Mouse (Mus musculus) CH12.LX (cell line): ENCODE measurements around the gene Gstm5. TPM values are rescaled to one million over a fixed set of nuclear protein-coding genes. Genes with fewer than 3 reads are reported as not detected.

Experiments
- DNase-seq: peaks from one replicate; pipeline ENCODE4 v3.0.0-alpha.2; 2013; ENCODE audit errors: extremely low read depth
- H3K27ac ChIP-seq: 2 replicates; pipeline ENCODE4 v1.5.1; 2012; ENCODE audit warnings: low read depth, mild to moderate bottlenecking, control low read depth, moderate library complexity; ENCODE audit not compliant: insufficient read depth
- H3K27me3 ChIP-seq: replicated peaks from 2 replicates; pipeline ENCODE3; 2012; ENCODE audit warnings: inconsistent platforms
- H3K36me3 ChIP-seq, 2 experiments: replicated peaks in 1 of 2; 2 replicates each; pipeline versions ENCODE3 to v1.6.1; 2012; ENCODE audit warnings: inconsistent platforms in 1 of 2, low read length in 1 of 2, mild to moderate bottlenecking in 1 of 2, mixed read lengths in 1 of 2, moderate library complexity in 1 of 2; ENCODE audit not compliant: control insufficient read depth in 1 of 2, insufficient read depth in 1 of 2
- H3K4me1 ChIP-seq, 2 experiments: 2 replicates each; pipeline ENCODE4 v1.6.1; 2012; ENCODE audit warnings: inconsistent platforms in 1 of 2, moderate library complexity in 1 of 2; ENCODE audit not compliant: insufficient read depth in 2 of 2, control insufficient read depth in 1 of 2
- H3K4me2 ChIP-seq: 2 replicates; pipeline ENCODE4 v1.6.1; 2012; ENCODE audit warnings: low read depth, mild to moderate bottlenecking, control low read depth; ENCODE audit not compliant: poor library complexity, insufficient read depth, severe bottlenecking
- H3K4me3 ChIP-seq, 3 experiments: fragments of 150-350 bp in 1 of 3; sonication (generic) in 1 of 3; replicated peaks in 1 of 3; 2 replicates each; pipeline versions ENCODE3 to v1.5.1; 2011 to 2012; ENCODE audit warnings: low read depth in 2 of 3, low read length in 2 of 3, mild to moderate bottlenecking in 2 of 3, moderate library complexity in 2 of 3, control low read depth in 1 of 3, improper control_type of control experiment in 1 of 3, inconsistent platforms in 1 of 3, mixed read lengths in 1 of 3; ENCODE audit not compliant: poor library complexity in 1 of 3
- H3K79me2 ChIP-seq: replicated peaks from 2 replicates; pipeline ENCODE4 v1.6.1; 2012; ENCODE audit warnings: mild to moderate bottlenecking, moderate library complexity; ENCODE audit not compliant: control insufficient read depth, poor library complexity, insufficient read depth, severe bottlenecking; ENCODE audit errors: extremely low read depth
- H3K9ac ChIP-seq: 2 replicates; pipeline ENCODE4 v1.6.1; 2012; ENCODE audit warnings: low read depth, mild to moderate bottlenecking, control low read depth, moderate library complexity; ENCODE audit not compliant: insufficient read depth
- H3K9me3 ChIP-seq: replicated peaks from 2 replicates; pipeline ENCODE3; 2012; ENCODE audit warnings: low read length, inconsistent platforms, mixed read lengths
- CHD1 ChIP-seq: IDR thresholded peaks from 2 replicates; pipeline ENCODE4 v1.6.1; 2012; ENCODE audit warnings: low read depth, low read length, improper control_type of control experiment, inconsistent platforms
- CHD2 ChIP-seq: IDR thresholded peaks from 2 replicates; pipeline ENCODE4 v1.6.1; 2011; ENCODE audit warnings: low read length, improper control_type of control experiment
- EP300 ChIP-seq: IDR thresholded peaks from 2 replicates; pipeline ENCODE4 v1.6.1; 2011; ENCODE audit warnings: low read length, improper control_type of control experiment
- ETS1 ChIP-seq: conservative IDR thresholded peaks from 2 replicates; pipeline ENCODE4 v1.6.1; 2012; ENCODE audit warnings: low read depth, mild to moderate bottlenecking, inconsistent platforms, low read length, improper control_type of control experiment, moderate library complexity
- GABPA ChIP-seq: IDR thresholded peaks from 2 replicates; pipeline ENCODE4 v1.6.1; 2012; ENCODE audit warnings: low read depth, low read length, improper control_type of control experiment, inconsistent platforms; ENCODE audit not compliant: insufficient replicate concordance
- JUND ChIP-seq: conservative IDR thresholded peaks from 2 replicates; pipeline ENCODE4 v1.6.1; 2011; ENCODE audit warnings: low read depth, low read length, improper control_type of control experiment
- KAT2A ChIP-seq: IDR thresholded peaks from 2 replicates; pipeline ENCODE4 v1.6.1; 2012; ENCODE audit warnings: low read length, improper control_type of control experiment, inconsistent platforms; ENCODE audit not compliant: insufficient replicate concordance
- MAFK ChIP-seq: IDR thresholded peaks from 2 replicates; pipeline ENCODE4 v1.6.1; 2011; ENCODE audit warnings: low read length, improper control_type of control experiment; ENCODE audit not compliant: insufficient replicate concordance
- MAX ChIP-seq: IDR thresholded peaks from 2 replicates; pipeline ENCODE4 v1.6.1; 2011; ENCODE audit warnings: low read length, improper control_type of control experiment
- MEF2A ChIP-seq: IDR thresholded peaks from 2 replicates; pipeline ENCODE4 v1.6.1; 2014; ENCODE audit warnings: low read depth, mild to moderate bottlenecking, inconsistent platforms, low read length, improper control_type of control experiment, borderline replicate concordance
- NRF1 ChIP-seq: IDR thresholded peaks from 2 replicates; pipeline ENCODE4 v1.6.1; 2014; ENCODE audit warnings: low read depth, mild to moderate bottlenecking, inconsistent platforms, low read length, improper control_type of control experiment, moderate library complexity
- PAX5 ChIP-seq: IDR thresholded peaks from 2 replicates; pipeline ENCODE4 v1.6.1; 2012; ENCODE audit warnings: low read length, inconsistent platforms, mixed read lengths
- POLR2A ChIP-seq: IDR thresholded peaks from 2 replicates; pipeline ENCODE4 v1.6.1; 2011; ENCODE audit warnings: low read depth, mild to moderate bottlenecking, improper control_type of control experiment, low read length
- RAD21 ChIP-seq: IDR thresholded peaks from 2 replicates; pipeline ENCODE4 v1.6.1; 2011; ENCODE audit warnings: low read depth, mild to moderate bottlenecking, low read length, improper control_type of control experiment, moderate library complexity
- RCOR1 ChIP-seq: conservative IDR thresholded peaks from 2 replicates; pipeline ENCODE4 v1.6.1; 2012; ENCODE audit warnings: low read depth, mild to moderate bottlenecking, inconsistent platforms, low read length, improper control_type of control experiment
- TBP ChIP-seq: conservative IDR thresholded peaks from 2 replicates; pipeline ENCODE4 v1.6.1; 2011; ENCODE audit warnings: low read depth, low read length, improper control_type of control experiment
- TCF12 ChIP-seq: IDR thresholded peaks from 2 replicates; pipeline ENCODE4 v1.6.1; 2014; ENCODE audit warnings: low read depth, mild to moderate bottlenecking, inconsistent platforms, low read length, improper control_type of control experiment
- UBTF ChIP-seq: IDR thresholded peaks from 2 replicates; pipeline ENCODE4 v1.6.1; 2012; ENCODE audit warnings: low read depth, mild to moderate bottlenecking, inconsistent platforms, low read length, improper control_type of control experiment, moderate library complexity
- ZC3H11A ChIP-seq: IDR thresholded peaks from 2 replicates; pipeline ENCODE4 v1.6.1; 2012; ENCODE audit warnings: low read depth, mild to moderate bottlenecking, inconsistent platforms, low read length, improper control_type of control experiment
- ZKSCAN1 ChIP-seq: IDR thresholded peaks from 2 replicates; pipeline ENCODE4 v1.6.1; 2012; ENCODE audit warnings: low read depth, inconsistent platforms, low read length, improper control_type of control experiment, borderline replicate concordance
- ZNF384 ChIP-seq: IDR thresholded peaks from 2 replicates; pipeline ENCODE4 v1.6.1; 2012; ENCODE audit warnings: low read depth, low read length, improper control_type of control experiment, inconsistent platforms
- dilution Hi-C: fragments of 300-500 bp; cut with MboI; formaldehyde crosslinking; loops from 2 replicates; pipeline ENCODE4 v1.14.3; 2020; ENCODE audit warnings: low sequenced_read_pairs; ENCODE audit not compliant: extremely low pct_unique_long_range_greater_than_20kb, extremely low pct_ligation_motif_present
- in situ Hi-C: fragments of 300-500 bp; cut with MboI; formaldehyde crosslinking; loops from 3 replicates; pipeline ENCODE4 v1.14.3; 2019; ENCODE audit warnings: low sequenced_read_pairs, low pct_ligation_motif_present, low pct_unique_long_range_greater_than_20kb, mixed read lengths
- polyA plus RNA-seq: library from polyadenylated mRNA; unstranded; fragments of >175 nt; gene quantifications from 2 replicates; pipeline ENCODE4 v1.2.1, GENCODE M21; 2012; ENCODE audit warnings: low read depth; ENCODE audit not compliant: insufficient read length
- total RNA-seq, 2 experiments: library from RNA; depleted of rRNA; stranded (reverse); fragments of 300-350 nt in 1 of 2; fragments of >200 nt in 1 of 2; gene quantifications; 2 replicates each; pipeline ENCODE4 v1.2.3; 2012 to 2014

Gstm5 gene
- total RNA-seq (2012; rRNA removed) (3.3 and 4.9 TPM in 2 replicates), total RNA-seq (2014; rRNA removed) (2.2 and 4.2 TPM in 2 replicates), polyA plus RNA-seq (4.2 and 5.2 TPM in 2 replicates)

- H3K9me3 ChIP-seq: no peaks in the 10 kb centered on the region
- H3K36me3 ChIP-seq: no peaks in the 10 kb centered on the region
- TF ChIP-seq GABPA (no peak), POLR2A (peak; percentile 38), CHD2 (no peak), MEF2A (no peak), MAFK (no peak), EP300 (no peak), TCF12 (no peak), NRF1 (peak; percentile 93), ETS1 (no peak)
- TF ChIP-seq, all 38 proteins: peak for 2
- DNase-seq: peak; percentile 20
- Histone ChIP-seq H3K27me3 (peaks cover 22% of the 10 kb centered on the region), H3K4me1 (peaks cover 3% of the 10 kb centered on the region in 2 experiments; a peak in 3 of 4 replicates), H3K79me2 (no peaks in the 10 kb centered on the region), H3K4me2 (peak within 1 kb of the TSS; percentile 79), H3K9ac (no peak within 1 kb of the TSS; the same call in 1 of the 2 replicates), H3K27ac (no peak within 1 kb of the TSS), H3K4me3 (peak within 1 kb of the TSS; percentile 14 to 35 (median 15))
- dilution Hi-C loops (no loop called here), in situ Hi-C loops (no loop called here)
Observed at GRCm38 (mm10) chr3:107895720-107896569, at the start of gene Gstm5. Gene Gstm5, plus strand, starts transcription at chr3:107895821.

GRCm38 (mm10) chr3:107846175-107846574, 49.4 kb upstream of the Gstm5 start:
- Histone ChIP-seq H3K4me2 (no peak overlapping the region), H3K27ac (no peak overlapping the region)
- dilution Hi-C loops: no loop called here

More at GRCm38 (mm10) chr3:107846175-107846574, 49.4 kb upstream of the Gstm5 start:
- TF ChIP-seq RCOR1 (no peak), ZNF384 (peak; percentile 39; the same call in 1 of the 2 replicates), MAX (no peak), TBP (no peak), JUND (no peak), KAT2A (no peak), ZC3H11A (no peak), ZKSCAN1 (peak; percentile 7; the same call in 1 of the 2 replicates), EP300 (no peak), CHD2 (no peak), MAFK (no peak), CHD1 (no peak), UBTF (no peak), RAD21 (no peak), PAX5 (no peak)
- Histone ChIP-seq H3K4me3 (no peak overlapping the region), H3K4me1 (peaks cover 16 to 44% of the 10 kb centered on the region in 2 experiments; a peak in 3 of 4 replicates), H3K79me2 (no peaks in the 10 kb centered on the region), H3K27me3 (no peaks in the 10 kb centered on the region), H3K9ac (no peak overlapping the region), H3K9me3 (no peaks in the 10 kb centered on the region), H3K36me3 (no peaks in the 10 kb centered on the region)
- DNase-seq: no peak
- in situ Hi-C loops: no loop called here
